Mouse (Mus musculus): ENCODE data around the gene Ggt1.

GRCm38 (mm10) chr10:75568851-75569250 is 7.4 kb downstream of the Ggt1 start:
- TF ChIP-seq CTCF (IDR thresholded peaks at IDR 0.05; ENCODE audit: low read depth, low read length): no peak
- no peak for TF ChIP-seq POLR2A (IDR thresholded peaks at IDR 0.05; ENCODE audit: borderline replicate concordance, low read depth, low read length)

Data from bone marrow macrophage, adult 2 months (primary cell).